Mouse (Mus musculus) erythroblast, embryonic 14.5 days (primary cell): ENCODE measurements around the gene Rbfox2. TPM values are rescaled to one million over a fixed set of nuclear protein-coding genes. Genes with fewer than 3 reads are reported as not detected.

Experiments used
- H3K27me3 ChIP-seq: 2 replicates; pipeline ENCODE4 v1.6.1; 2012; ENCODE audit warnings: inconsistent platforms; ENCODE audit not compliant: control insufficient read depth
- H3K36me3 ChIP-seq: 2 replicates; pipeline ENCODE4 v1.6.1; 2012; ENCODE audit warnings: mild to moderate bottlenecking, inconsistent platforms; ENCODE audit not compliant: control insufficient read depth
- H3K4me1 ChIP-seq: 2 replicates; pipeline ENCODE4 v1.6.1; 2012; ENCODE audit warnings: inconsistent platforms; ENCODE audit not compliant: control insufficient read depth
- H3K4me3 ChIP-seq: replicated peaks from 2 replicates; pipeline ENCODE3; 2012; ENCODE audit warnings: moderate library complexity, mild to moderate bottlenecking, inconsistent platforms
- H3K9me3 ChIP-seq: 2 replicates; pipeline ENCODE4 v1.6.1; 2012; ENCODE audit warnings: low read length, inconsistent platforms, mixed read lengths; ENCODE audit not compliant: control insufficient read depth
- GATA1 ChIP-seq: IDR thresholded peaks from 2 replicates; pipeline ENCODE4 v1.6.1; 2012; ENCODE audit warnings: low read length, inconsistent platforms, mixed read lengths
- TAL1 ChIP-seq: IDR thresholded peaks from 3 replicates; pipeline ENCODE4 v1.6.1; 2012; ENCODE audit warnings: low read length, inconsistent platforms, mixed read lengths
- polyA plus RNA-seq: library from polyadenylated mRNA; stranded (reverse); fragments of >175 nt; gene quantifications from 2 replicates; pipeline ENCODE4 v1.2.3, GENCODE M21; 2012

Gene Rbfox2
- polyA plus RNA-seq, 1 experiment, result not detected

DNA sequence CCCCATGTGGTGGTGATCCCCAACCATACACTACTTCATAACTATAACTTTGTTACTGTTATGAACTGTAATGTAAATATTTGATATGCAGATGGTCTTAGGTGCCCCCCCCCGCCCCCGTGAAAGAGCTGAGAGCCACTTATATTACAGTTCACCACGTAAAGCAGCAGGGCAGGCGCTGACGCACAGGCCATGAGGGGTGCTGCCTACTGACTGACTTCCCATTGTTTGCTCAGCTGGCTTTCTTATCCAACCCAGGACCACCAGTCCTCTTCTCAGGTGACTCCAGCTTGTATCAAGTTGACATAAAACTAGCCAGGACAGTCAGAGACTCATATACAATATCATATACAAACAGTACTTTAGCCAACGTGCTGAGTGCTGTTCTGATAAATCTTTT, 184.6 kb downstream of the Rbfox2 start:
- Histone ChIP-seq H3K27me3 (no peaks in the 10 kb centered on the region), H3K9me3 (no peaks in the 10 kb centered on the region), H3K4me3 (no peak overlapping the region), H3K36me3 (no peaks in the 10 kb centered on the region), H3K4me1 (no peaks in the 10 kb centered on the region; the same call in 1 of the 2 replicates)
- no peak for TF ChIP-seq TAL1
- TF ChIP-seq GATA1, result no peak

DNA sequence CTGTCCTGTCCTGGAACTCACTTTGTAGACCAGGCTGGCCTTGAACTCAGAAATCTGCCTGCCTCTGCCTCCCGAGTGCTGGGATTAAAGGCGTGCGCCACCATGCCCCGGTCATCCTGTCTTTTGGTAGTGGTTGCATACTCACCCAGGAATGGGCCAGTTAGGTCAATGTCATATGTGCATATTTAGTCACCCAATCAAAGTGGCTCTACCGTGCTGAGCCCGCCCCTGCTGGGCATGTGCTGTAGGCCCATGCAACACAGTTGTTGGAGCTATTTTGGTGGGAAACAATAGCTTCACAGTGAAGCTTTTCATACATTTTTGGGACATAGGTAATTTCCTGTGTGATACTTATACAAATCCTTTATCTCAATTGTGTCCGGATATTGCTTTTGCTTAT, 187.1 kb downstream of the Rbfox2 start:
- H3K27me3 ChIP-seq, result no peaks in the 10 kb centered on the region
- no peak overlapping the region for H3K4me3 ChIP-seq
- H3K4me1 ChIP-seq, result no peaks in the 10 kb centered on the region; the same call in 1 of the 2 replicates
- H3K36me3 ChIP-seq, result no peaks in the 10 kb centered on the region
- H3K9me3 ChIP-seq, result no peaks in the 10 kb centered on the region
- TF ChIP-seq GATA1 (no peak), TAL1 (no peak)

DNA sequence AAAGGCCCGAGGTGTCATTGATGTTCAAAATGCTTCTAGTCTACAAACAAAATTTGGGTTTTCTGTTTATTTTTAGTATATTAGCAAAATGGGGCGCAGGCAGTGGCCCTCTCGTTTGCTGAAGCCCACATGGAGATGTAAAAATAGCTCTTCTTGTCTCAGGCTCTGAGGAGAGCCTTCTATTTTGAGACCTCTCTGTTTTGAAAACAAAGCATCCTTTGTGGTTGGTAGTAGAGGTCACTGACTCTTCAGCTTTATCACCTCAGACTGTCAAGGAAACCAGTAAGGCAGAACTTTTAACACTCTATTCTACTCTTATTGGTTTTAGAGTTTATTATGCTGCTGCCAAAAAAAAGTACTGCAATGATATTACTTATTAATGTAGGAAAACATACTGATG, 189.6 kb downstream of the Rbfox2 start:
- H3K9me3 ChIP-seq, result no peaks in the 10 kb centered on the region
- H3K36me3 ChIP-seq, result no peaks in the 10 kb centered on the region
- no peak for TF ChIP-seq TAL1
- TF ChIP-seq GATA1, result no peak
- no peak overlapping the region for H3K4me3 ChIP-seq
- no peaks in the 10 kb centered on the region for H3K4me1 ChIP-seq
- H3K27me3 ChIP-seq, result no peaks in the 10 kb centered on the region

DNA sequence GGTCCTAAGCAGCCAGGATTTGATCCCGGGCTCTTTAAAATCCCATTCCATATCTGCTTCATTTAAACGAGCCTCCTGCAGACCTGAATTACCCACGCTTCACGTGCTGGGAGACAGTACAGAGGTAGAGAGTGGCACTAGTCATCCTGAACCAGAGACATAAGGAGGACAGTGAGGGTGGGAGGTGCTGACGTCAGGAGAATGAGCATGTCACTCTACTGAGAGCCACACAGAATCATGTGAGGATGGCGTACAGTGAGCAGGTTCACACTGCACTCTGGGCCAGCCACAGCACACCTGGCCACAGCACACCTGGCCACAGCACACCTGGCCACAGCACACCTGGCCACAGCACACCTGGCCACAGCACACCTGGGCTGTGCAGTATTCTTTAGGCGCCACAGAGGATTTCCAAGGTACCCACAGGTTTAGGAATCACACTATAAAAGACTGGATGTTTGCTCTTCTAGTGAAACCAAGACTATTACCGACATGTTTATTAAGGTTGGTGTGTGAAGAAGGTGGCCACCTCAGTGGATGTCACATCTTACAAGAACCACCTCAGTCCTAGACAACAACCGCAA, 190.6 kb downstream of the Rbfox2 start:
- Histone ChIP-seq H3K4me3 (no peak overlapping the region), H3K9me3 (no peaks in the 10 kb centered on the region), H3K27me3 (no peaks in the 10 kb centered on the region), H3K4me1 (no peaks in the 10 kb centered on the region), H3K36me3 (no peaks in the 10 kb centered on the region)
- TF ChIP-seq GATA1 (no peak), TAL1 (no peak)

DNA sequence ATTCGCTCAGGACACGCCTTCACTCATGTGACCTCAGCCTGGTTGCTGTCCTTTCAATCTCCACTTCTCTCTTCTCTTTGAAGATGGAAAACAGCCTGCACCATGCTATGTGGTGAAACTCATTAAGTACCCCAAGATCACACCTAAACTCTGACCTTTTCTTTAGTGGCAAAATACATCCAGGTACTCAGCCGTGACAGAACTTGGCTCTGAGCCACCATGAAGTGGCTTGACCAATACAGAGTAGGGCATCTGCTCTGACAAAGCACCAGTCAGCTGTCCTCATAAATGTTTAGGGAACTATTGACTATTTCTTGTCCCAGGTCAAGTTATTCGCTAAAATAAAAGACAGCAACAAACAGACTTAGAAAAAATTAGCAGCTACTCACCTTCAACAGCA, 191.3 kb downstream of the Rbfox2 start:
- H3K27me3 ChIP-seq, result no peaks in the 10 kb centered on the region
- H3K9me3 ChIP-seq, result no peaks in the 10 kb centered on the region
- TF ChIP-seq TAL1 (no peak), GATA1 (no peak)
- no peaks in the 10 kb centered on the region for H3K36me3 ChIP-seq
- H3K4me1 ChIP-seq, result no peaks in the 10 kb centered on the region
- H3K4me3 ChIP-seq, result no peak overlapping the region

DNA sequence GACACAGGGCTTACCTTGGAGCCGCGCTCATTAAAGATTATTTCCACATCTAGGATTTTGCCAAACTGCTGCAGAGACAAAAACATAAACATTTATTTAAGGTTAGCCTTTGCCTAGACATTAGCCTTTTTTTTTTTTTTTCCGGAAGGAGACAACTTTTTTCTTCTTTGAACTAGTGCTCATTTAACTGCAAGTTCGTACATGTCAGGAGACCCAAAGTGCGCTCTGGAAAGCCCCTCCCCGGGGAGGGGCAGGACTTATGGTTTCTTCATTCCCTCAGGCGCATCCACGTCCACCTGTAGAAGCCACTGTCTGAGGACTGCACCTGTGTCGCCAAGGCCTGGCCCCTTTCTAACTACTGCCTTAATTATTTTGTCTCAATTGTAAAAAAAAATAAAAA, 193.2 kb downstream of the Rbfox2 start:
- H3K27me3 ChIP-seq, result no peaks in the 10 kb centered on the region
- TF ChIP-seq GATA1, result no peak
- TF ChIP-seq TAL1, result no peak
- no peaks in the 10 kb centered on the region for H3K36me3 ChIP-seq

DNA sequence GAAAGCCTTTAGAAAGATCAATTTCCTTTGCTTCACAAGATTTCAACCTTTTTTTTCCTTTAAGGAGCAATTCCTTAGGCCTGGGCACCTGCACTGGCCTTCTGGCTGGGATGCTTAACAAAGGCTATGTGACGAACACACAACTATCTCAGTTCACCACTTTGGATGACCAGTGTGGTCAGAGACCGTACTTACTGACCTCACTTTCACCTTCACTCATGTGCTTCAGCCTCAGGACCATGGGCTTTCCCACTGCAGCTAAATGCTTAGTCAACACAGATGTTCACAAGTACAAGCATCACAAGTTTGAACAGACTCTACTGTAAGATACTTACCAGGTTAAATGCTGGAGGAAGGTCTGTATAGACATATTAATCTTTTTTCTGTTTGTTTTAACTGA, 194.4 kb downstream of the Rbfox2 start:
- no peaks in the 10 kb centered on the region for H3K9me3 ChIP-seq
- no peaks in the 10 kb centered on the region for H3K4me1 ChIP-seq
- H3K4me3 ChIP-seq, result no peak overlapping the region
- no peaks in the 10 kb centered on the region for H3K27me3 ChIP-seq
- no peak for TF ChIP-seq GATA1
- TF ChIP-seq TAL1, result no peak
- no peaks in the 10 kb centered on the region for H3K36me3 ChIP-seq

More for the DNA sequence above, 193.2 kb downstream of the Rbfox2 start:
- no peaks in the 10 kb centered on the region for H3K4me1 ChIP-seq
- no peaks in the 10 kb centered on the region for H3K9me3 ChIP-seq
- no peak overlapping the region for H3K4me3 ChIP-seq

DNA sequence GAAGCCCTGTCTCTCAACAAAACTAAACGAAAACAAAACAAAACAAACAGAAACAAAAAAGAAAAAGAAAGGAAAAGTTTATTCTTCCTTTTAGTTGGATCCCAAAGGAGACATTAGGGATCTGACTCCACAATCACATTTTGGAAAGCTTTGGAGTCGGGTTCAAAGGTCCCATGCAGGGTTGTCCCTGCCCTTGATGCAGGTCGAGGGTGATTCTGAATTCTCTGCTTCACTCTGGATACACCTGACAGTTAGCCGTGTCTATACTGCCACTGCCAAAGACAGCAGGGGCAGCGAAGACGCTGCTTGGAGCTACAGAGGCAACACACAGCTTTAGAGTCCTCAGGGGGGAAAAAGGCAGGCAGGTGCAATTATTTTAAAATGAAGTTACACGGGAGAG, 194.9 kb downstream of the Rbfox2 start:
- TF ChIP-seq TAL1 (no peak), GATA1 (no peak)
- Histone ChIP-seq H3K9me3 (no peaks in the 10 kb centered on the region), H3K36me3 (no peaks in the 10 kb centered on the region), H3K4me1 (no peaks in the 10 kb centered on the region), H3K4me3 (no peak overlapping the region), H3K27me3 (no peaks in the 10 kb centered on the region)

DNA sequence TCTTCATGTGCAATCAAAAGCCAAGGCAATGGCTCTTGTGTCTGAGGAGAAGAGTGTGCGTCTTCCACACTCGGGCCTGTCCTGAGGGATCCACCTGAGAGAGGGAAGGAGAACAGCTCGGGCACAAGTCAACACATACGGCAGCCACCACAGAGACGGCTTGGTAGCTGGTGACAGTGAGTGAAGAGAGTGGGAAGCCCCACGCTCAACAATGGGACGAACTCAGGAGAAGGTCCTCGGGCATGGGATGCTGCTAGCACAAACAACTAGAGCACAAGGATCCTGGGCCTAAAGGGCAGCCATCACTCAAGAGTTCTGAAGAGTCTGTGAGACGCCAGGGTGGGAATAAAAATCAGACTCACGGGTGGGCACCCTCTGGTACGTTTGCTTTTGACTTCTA, 196.4 kb downstream of the Rbfox2 start:
- Histone ChIP-seq H3K27me3 (no peaks in the 10 kb centered on the region), H3K36me3 (no peaks in the 10 kb centered on the region), H3K4me1 (no peaks in the 10 kb centered on the region), H3K9me3 (no peaks in the 10 kb centered on the region), H3K4me3 (no peak overlapping the region)
- TF ChIP-seq TAL1, result no peak
- TF ChIP-seq GATA1, result no peak
